Mouse (Mus musculus) brain, embryonic 18.5 days (tissue): ENCODE data around the gene Prorsd1.

ENCODE experiments used
- DNase-seq: peaks from one replicate; pipeline ENCODE4 v3.0.0-alpha.2; 2012; ENCODE audit warnings: low read depth, low spot score

Prorsd1 gene

DNA sequence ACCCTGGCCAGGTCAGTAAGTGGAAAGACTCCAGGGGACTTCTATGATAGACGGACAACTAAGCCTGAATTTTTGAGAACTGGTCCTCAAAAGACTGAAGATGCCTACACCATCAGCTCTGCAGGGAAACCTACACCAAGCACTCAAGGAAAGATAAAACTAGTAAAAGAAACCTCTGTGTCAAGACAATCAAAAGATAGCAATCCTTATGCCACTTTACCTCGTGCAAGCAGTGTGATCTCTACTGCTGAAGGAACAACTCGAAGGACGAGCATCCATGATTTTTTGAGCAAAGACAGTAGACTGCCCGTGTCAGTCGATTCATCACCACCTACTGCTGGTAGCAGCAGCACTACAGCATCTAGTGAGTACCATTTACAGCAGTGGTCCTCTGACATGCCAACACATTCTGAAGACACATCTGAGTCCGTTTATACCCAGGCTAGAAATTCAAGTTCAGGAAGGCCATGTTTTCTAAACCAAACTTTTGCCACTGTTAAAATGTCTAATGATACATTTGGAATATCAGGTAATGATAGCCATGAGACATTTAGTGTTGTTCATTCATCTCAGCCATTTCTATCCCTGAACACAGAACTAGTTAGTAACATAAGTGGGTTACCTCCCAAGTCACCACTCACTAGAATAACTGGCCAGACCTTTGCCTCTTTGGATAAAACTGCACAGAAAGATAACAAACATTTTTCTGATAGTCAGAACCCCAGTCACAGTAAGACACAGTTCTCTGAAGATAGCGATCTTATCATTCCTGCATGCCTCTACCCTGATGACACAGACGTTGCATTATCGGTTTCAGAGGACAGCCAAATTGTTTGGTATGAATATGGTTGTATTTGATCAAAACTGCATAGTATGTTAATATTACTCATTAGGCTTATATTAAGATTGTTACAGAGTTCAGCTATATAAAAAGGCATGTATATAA lies 10.6 kb downstream of the Prorsd1 start:
- DNase-seq = no peak

DNA sequence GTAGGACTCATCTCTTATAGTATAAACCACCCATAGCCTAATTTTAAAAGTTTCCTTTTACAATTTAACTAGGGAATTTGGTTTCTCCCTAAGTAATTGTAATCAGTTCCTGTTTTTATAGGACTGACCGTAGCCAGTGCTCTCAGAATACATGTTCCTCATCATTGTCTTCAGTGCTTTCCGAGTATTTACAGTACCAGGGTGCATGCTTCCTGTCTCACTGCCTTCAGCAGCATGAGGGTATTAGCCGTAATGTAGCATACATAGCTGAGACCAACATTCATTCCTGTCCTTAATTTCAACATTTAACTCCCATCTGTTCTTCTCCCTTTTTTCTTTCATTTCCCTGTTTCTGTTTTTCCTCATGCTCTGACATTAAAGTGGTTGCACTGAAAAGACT lies 17.9 kb downstream of the Prorsd1 start:
- DNase-seq = no peak

DNA sequence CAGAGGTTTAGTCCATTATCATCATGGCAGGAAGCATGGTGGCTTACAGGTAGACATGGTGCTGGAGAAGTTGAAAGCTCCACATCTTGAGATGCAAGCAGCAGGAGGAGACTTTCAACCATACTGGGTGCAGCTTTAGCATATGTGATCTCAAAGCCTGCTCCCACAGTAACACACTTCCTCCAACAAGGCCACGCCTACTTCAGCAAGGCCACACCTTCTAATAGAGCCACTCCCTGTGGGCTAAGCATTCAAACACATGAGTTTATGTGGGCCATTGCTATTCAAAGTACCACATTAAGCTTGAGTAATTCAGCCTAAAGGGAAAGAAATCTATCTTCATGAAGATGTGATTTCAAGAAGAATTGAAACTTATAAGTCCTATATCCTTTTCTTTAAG lies 21.7 kb downstream of the Prorsd1 start:
- no peak for DNase-seq

DNA sequence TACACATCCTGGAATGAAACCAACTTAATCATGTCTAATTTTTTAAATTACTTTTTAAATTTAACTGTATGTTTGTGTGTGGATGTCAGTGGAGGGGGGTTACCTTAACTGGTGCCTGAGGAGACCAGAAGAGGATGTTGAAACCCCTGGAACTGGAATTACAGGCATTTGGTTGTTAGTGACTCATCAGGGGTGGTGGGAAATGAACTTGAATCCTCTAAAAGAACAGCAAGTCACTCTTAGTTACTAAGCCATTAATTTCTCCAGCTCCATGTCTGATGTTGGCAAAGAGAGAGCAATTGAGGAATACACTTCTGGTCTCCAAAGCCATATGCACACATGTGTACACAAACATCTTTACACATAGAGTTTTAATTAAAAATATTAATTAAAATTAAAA lies 40.2 kb downstream of the Prorsd1 start:
- DNase-seq = no peak
